Mouse (Mus musculus): ENCODE measurements at regions not wholly inside any gene's neighbourhood (a gene's known extent, or its start where the extent isn't known, plus 50 kb on each side); places are given as distances from the start of the nearest gene placed in this dataset.

GRCm38 (mm10) chr1:23589414-23589942 lies 172.1 kb upstream of the B3gat2 start:
- in situ Hi-C loops (cut with MboI, MseI) = no loop called here

DNA sequence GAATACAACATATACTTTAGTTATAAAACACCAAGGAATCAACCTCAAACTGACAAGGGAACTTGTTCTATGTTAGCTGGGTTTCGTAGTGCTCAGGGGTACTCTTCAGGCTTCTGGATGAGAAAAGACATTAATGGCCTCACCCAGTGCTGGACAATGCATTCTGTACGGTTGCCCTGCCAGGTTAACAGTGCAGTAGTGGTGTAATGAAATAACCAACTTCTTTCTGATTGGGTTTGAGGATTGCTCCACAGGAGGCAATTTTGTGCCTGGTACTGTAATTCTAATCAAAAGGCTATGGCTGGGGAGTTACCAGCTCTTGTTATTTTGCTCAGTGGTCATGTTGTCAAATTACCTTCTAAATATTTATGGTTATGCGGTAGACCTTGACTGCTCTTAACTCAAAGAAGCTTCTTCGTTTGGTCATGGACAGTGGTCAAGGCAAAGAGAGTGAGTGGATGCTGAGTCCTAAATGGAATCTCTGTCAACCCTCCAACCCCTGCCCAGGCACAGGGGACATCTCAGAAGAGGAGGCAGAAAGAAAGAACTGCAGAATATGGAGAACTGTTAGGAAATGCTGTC lies 158.8 kb upstream of the B3gat2 start:
- in situ Hi-C loops (cut with MboI, MseI) = no loop called here

DNA sequence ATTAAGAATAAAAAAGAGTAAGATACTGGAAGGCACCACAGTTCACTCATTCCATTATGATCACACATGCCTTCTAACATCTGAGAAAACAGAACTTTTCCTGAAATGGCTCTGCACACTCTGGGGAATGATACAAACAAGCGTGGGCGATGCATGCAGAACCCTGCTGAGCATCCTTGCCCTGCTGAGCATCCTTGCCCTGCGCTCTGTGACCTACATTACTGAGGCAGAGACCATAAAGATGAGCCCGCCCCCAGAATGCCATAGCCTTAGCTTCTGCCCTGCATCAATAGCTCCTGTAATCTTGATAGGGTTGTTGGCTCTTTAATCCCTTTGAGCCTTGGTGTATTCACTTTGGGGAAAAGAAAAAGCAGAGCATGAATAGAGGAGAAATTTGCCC lies 132.2 kb upstream of the B3gat2 start:
- in situ Hi-C loops (cut with MboI, MseI) = no loop called here

DNA sequence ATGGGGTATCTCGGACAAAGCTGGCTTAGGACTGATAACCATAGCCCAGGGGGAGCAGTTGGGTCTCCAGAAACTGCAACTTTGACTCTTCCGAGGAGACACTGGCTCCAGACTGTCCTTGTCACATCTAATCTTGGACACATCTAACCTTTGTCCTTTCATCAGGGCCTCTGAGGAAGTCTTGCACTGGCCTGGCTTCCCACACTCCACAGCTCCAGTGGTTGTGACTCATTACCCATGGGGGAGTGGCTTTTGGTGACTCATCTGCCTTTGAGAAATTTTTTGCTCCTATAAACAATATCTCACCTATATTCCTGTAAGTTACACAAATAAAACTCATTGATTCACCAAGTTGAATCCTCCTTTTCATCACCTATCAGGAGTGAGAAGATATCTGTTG lies 116.5 kb upstream of the B3gat2 start:
- in situ Hi-C loops (cut with MboI, MseI) = no loop called here

- in situ Hi-C loops (cut with MboI, MseI) = no loop called here
These were observed 112.6 kb upstream of the B3gat2 start for GRCm38 (mm10) chr1:23648875-23649506.

GRCm38 (mm10) chr1:23649886-23650285 lies 111.7 kb upstream of the B3gat2 start:
- in situ Hi-C loops (cut with MboI, MseI) = no loop called here

DNA sequence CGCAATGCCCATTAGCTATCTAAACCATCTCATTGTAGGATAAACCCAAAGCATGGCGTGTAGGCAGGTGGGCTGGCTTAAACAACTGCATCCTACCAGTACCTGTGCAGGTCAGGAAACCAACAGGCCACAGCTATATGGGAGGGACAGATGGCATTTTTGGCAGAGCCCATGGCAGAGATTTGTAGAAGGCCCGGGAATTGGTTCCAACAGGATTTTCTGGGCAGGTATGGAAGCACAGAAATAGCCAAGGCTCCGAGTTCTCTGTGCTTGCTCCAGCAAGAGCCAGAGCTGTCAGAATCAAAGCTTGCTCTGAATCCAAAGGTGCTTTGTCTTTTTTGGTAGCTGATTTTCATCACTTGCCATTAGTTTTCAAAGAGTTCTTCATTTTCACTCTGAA lies 107.9 kb upstream of the B3gat2 start:
- in situ Hi-C loops (cut with MboI, MseI) = no loop called here

- in situ Hi-C loops (cut with MboI, MseI) = no loop called here
These were observed 105.8 kb upstream of the B3gat2 start for GRCm38 (mm10) chr1:23655768-23656167.

- in situ Hi-C loops (cut with MboI, MseI) = no loop called here
These were observed 105.3 kb upstream of the B3gat2 start for GRCm38 (mm10) chr1:23656302-23656701.

DNA sequence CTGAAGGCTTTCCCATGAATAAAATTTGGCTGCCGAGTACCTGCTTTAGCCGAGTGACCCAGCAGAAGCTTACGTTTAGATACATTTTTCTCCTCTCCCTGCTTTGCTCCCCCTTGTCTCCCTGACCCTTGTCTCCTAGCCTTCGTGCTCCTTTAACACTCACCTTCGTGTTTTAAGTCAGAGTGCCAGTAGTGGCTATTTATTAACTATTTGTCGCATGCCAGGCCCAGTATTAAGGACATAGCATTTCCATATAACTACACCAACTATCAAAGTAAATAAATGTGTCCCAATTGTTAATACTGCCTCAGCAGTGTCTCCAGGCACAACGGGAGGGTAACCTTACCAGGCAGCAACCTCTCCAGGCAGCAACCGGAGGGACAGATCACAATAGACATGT lies 104.8 kb upstream of the B3gat2 start:
- in situ Hi-C loops (cut with MboI, MseI) = no loop called here

DNA sequence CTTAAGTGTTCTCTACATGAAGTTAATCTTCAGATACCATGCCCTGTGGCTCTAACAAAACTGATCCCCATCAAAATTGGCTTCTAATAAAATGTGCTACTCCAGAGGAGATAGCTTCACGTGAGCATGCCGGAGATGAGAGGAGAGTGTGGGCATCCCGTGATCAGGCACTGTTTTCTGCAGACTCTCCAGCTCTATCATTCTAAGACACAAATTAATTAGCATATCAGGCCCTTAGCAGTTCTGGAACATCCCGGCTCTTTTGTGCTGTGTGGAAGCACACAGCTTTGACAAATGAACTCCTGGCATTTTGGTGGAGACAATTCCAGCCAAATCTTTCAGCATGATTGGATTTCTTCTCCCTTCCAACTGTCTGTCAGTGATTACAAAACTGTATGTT lies 91.0 kb upstream of the B3gat2 start:
- in situ Hi-C loops (cut with MboI, MseI) = no loop called here

DNA sequence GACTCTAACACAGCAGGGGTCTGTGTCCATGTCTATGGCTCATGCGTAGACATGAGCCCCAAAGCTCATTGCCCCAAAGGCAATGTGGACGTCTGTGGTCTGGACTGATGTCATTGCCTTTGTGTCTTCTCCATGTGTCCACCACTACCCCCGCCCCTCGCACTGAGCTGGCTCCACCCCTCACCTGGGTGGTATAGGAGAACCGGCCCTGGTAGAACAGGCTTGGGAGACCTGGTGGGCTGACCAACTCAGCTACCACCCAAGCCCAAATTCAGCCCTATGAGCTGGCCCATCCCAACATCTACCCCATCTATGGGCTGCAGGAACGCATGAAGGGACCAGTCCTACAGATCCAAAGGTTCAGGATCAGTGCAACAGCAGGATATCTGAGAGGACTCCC lies 87.2 kb upstream of the B3gat2 start:
- in situ Hi-C loops (cut with MboI, MseI) = no loop called here

DNA sequence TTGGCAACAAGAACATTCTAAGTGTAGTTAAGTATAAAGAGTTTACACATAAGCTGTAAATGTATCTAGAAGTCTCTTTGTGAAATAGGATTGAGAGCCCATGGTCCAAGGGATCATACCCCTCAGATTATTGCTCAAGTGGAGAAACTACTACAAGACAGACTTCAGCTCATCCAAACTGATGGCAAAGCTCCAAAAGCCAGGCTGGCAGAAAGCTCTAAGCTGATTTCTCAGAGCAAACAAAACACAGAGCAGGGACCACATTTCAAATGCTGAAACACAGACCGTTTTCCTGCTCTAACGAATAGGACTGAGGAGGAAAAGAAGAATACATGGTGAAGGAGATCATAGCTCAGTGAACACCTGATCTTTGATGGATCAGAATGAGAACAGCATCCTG lies 85.3 kb upstream of the B3gat2 start:
- in situ Hi-C loops (cut with MboI, MseI) = no loop called here

DNA sequence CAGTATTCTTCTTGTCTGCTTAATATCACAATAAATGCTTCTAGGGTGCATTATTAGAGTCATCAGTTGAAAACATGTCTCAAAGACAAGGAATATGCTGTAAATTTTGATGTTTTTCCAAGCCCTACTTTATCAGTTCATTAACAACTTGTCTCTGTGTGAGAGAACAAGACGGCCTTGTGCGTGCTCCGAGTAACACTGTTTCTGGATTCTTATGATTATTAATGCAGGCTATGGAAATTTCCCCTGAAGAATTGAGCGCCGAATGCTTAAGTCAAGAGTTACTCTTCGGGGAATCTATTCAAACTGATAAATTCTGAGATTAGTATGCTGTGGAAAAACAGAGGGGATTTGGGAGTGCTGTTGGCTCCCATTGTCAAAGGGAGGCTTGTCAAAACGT lies 72.2 kb upstream of the B3gat2 start:
- in situ Hi-C loops (cut with MboI, MseI) = no loop called here

GRCm38 (mm10) chr1:23705489-23705888 lies 56.1 kb upstream of the B3gat2 start:
- in situ Hi-C loops (cut with MboI, MseI) = no loop called here

DNA sequence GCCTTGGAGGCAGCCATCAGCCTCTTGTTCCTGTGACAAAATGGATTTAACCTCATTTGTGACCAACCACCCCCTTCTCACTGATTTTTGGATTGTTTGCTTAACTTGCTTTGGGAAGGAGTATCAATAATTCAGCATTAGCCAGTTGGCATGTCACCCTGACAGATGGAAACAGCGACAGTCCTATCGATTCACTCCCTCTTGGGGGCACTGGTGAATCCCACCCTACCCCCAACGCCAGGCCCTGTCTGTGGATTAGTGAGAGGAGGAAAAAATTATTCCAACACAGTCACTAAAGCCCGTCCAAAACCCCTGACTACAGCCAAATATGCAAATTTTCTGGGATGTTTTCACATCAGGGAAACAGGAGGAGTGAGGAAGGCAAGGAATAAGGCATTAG lies 55.1 kb upstream of the B3gat2 start:
- in situ Hi-C loops (cut with MboI, MseI) = no loop called here
